Mouse (Mus musculus) heart, postnatal 4 days (tissue): ENCODE data around the gene St6galnac3. TPM values are rescaled to one million over a fixed set of nuclear protein-coding genes. Genes with fewer than 3 reads are reported as not detected.

Experiments
- DNase-seq: peaks from one replicate; pipeline ENCODE4 v3.0.0; 2021
- total RNA-seq, 2 experiments: library from RNA; stranded (reverse); gene quantifications; 2 replicates each; pipeline ENCODE4 v1.2.3; 2021

The St6galnac3 gene
- total RNA-seq, 2 experiments from 2014 or later, result 12.9 to 17.8 TPM

GRCm38 (mm10) chr3:153339940-153340339 lies 385.0 kb downstream of the St6galnac3 start:
- no peak for DNase-seq

GRCm38 (mm10) chr3:153339091-153339490 lies 385.9 kb downstream of the St6galnac3 start:
- DNase-seq, result no peak

DNA sequence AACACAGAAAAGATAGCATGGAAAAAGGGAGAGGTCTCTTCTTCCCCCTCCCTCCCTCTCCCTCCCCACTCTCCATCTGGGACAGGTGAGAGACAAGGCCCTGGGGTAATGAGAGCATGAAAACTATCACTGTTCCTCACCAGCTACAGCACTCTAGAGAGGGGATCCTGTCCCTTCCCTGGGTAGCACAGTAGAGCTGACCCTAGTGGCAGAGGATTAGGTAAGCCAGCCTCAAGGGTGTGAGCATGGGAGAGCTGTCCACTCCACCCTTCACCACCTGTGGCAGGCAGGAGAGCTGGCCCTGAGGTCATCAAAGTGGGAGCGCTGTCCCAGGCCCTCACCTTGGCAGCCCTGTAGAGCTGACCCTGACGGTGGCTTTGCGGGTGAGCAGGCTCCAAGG lies 387.2 kb downstream of the St6galnac3 start:
- no peak for DNase-seq

GRCm38 (mm10) chr3:153337221-153337620 lies 387.8 kb downstream of the St6galnac3 start:
- DNase-seq, result no peak

- DNase-seq, result no peak
Measured at GRCm38 (mm10) chr3:153334152-153334825, 390.7 kb downstream of the St6galnac3 start.

- no peak for DNase-seq
Measured at GRCm38 (mm10) chr3:153324307-153324706, 400.7 kb downstream of the St6galnac3 start.

GRCm38 (mm10) chr3:153323446-153323845 lies 401.5 kb downstream of the St6galnac3 start:
- DNase-seq, result no peak

GRCm38 (mm10) chr3:153313583-153313982 lies 411.4 kb downstream of the St6galnac3 start:
- no peak for DNase-seq

DNA sequence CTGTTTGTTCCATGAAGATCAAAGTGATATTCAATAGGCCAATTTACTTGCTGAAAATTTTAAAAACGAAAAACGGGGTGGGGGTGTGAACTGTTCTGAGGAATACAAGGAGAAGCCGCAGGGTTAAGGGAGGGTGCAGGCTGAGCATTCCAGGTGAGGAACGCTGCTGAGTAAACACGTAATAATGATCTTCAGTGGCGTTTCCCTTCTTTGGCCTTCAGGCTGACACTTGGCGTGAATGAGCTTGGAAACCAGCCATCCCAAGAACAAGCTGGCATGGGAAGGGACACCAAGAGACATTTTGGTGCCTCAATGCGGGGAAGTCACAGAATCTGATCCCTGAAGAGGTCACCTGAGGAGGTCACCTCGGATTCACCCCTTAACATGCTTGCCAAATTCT lies 411.8 kb downstream of the St6galnac3 start:
- DNase-seq, result no peak

DNA sequence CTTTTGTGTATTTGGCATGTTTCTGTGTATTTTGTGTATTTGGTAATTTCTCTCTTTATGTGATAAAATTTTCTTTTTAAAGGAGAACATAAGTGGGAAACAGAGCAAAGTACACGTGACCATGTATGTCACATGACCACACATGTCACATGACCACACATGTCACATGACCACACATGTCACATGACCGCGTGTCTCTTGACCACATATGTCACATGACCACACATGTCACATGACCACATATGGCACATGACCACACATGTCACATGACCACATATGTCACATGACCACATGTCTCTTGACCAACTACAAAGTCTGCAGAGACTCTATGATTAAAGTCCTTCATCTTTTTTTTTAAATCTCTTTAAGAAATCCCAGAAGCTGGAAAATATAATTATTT lies 413.0 kb downstream of the St6galnac3 start:
- DNase-seq, result no peak

DNA sequence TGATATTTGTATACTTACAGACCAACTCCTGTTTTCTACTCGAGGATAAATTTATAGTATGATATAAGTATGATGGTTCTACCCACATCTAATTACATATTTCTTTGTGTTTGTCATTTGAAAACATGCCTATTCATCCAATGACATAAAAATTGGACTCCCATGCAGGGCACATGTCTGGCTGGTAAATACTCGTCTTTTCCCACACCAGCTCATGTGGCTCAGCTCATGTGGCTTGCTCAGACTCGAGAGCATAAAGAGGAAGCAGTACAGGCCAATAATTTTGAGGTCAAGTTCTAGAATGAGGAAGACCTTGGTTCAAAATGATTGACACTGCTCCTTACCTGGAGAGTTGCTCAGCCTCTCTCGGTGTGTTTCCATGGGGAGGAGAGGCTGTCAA lies 416.6 kb downstream of the St6galnac3 start:
- no peak for DNase-seq

GRCm38 (mm10) chr3:153305153-153305552 lies 419.8 kb downstream of the St6galnac3 start:
- no peak for DNase-seq

GRCm38 (mm10) chr3:153302376-153302775 lies 422.6 kb downstream of the St6galnac3 start:
- no peak for DNase-seq

DNA sequence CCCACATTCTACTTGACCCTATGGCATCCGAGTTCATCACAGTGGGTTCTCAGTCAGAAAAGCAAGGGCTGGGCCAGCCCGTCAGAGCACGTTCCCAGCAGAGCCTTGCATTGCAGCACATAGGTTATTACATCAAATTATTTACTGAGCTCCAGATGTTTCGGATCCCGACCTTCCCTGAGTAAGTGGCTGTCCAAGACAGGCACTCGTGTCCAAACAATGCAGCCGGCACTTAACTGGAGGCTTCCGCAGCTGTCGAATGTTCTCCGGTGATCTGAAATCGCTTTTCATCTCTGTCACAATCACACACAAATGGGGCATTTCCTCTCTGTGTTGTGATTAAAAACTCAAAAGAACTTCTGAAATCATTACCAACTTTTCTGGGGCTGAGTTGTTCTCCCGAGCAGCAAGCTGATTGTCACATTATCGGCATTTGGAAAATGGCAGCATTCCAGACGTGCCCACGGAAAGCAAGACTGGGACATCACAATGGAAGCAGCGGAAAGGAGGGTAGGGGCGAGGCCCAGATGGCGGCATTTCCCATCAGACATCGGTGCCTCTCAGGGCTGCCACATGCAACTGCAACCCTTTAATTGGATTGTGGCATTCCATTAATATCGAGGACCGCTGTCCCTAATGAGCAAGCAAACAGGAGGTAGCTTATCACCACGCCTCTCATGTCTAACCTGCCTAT lies 428.5 kb downstream of the St6galnac3 start:
- peak; percentile 32 for DNase-seq

- peak; percentile 9 for DNase-seq
Measured at GRCm38 (mm10) chr3:153292853-153293252, 432.1 kb downstream of the St6galnac3 start.

- DNase-seq, result no peak
Measured at GRCm38 (mm10) chr3:153292363-153292762, 432.6 kb downstream of the St6galnac3 start.

GRCm38 (mm10) chr3:153291406-153292045 lies 433.4 kb downstream of the St6galnac3 start:
- no peak for DNase-seq

- no peak for DNase-seq
Measured at GRCm38 (mm10) chr3:153289971-153290370, 435.0 kb downstream of the St6galnac3 start.

DNA sequence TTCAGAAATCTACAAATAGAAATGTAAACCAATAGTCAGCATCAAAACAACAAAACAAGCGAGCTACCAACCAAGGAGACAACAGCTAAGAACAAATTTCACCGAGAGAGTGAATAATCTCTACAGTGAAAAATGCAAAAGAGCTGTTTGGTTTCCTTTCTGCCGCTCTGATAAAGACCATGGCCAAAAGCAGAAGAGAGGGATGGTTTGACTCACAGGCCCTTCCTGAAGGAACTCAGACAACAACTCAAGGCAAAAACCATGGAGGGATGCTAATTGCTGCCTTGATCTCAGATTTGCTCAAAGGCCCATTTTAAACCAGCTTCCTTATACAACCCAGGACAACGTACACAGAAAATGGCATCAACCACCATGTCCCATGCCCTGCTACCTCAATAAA lies 437.4 kb downstream of the St6galnac3 start:
- no peak for DNase-seq

GRCm38 (mm10) chr3:153287081-153287480 lies 437.9 kb downstream of the St6galnac3 start:
- no peak for DNase-seq

- DNase-seq, result no peak
Measured at GRCm38 (mm10) chr3:153282123-153282765, 442.7 kb downstream of the St6galnac3 start.

DNA sequence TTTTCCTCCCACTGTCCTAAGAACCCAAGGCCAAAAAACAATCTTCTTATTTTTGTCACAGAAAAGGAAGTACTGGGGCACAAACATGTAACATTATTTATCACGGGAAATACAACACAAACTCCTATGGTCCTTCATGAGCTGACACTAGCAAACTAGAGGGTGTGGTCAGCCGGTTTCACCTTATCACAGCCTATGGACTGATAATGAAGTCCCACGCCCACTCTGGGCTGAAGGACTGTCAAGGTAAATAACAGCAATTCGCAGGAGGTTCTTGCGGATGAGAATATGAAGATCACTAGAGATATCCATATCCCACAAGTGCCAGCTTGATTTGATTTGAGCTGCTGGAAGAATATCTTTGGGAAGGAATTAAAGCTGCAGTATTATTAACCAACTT lies 446.7 kb downstream of the St6galnac3 start:
- no peak for DNase-seq

DNA sequence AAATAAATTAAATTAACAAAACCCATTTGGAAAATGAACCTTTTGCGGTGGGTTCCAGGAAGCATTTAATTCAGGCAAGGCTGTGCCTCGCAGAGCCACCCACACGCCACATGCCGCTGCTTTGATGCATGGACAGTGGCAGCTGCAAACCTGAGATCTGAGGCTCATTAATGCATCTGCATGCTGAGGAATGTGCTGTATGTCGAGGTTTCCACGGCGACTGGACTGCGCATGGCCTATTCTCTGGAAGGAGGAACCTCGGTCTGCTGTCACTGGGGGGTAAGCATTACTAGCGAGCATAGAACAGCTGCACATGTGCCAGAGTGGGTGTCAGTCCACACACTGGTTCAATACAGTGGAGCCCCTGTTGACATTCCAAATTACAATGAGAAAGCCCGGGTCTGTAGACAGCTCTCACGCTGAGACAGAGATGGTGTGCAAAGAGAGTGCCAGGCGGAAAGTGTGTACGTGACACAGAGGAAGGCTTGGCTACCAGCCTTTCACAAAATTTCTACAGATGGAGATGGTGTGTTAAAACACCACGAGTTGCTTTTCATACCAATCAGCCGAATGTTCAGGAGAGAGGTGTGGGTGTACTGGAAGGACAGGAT lies 447.5 kb downstream of the St6galnac3 start:
- DNase-seq, result no peak
